Mouse (Mus musculus) myocyte (in vitro differentiated cells): Measurements from ENCODE around the gene Slc27a5. TPM values are rescaled to one million over a fixed set of nuclear protein-coding genes. Genes with fewer than 3 reads are reported as not detected.

Source experiments
- H3K27me3 ChIP-seq: one replicate; pipeline ENCODE4 v1.6.1; 2011; ENCODE audit not compliant: control insufficient read depth, insufficient read depth, insufficient read length
- H3K36me3 ChIP-seq: one replicate; pipeline ENCODE4 v1.6.1; 2011; ENCODE audit not compliant: control insufficient read depth, insufficient read depth
- H3K4me2 ChIP-seq: one replicate; pipeline ENCODE4 v1.6.1; 2011; ENCODE audit warnings: low read depth, control low read depth
- H3K4me3 ChIP-seq: one replicate; pipeline ENCODE4 v1.5.1; 2011; ENCODE audit warnings: mild to moderate bottlenecking, control low read depth, moderate library complexity
- H3K79me2 ChIP-seq: one replicate; pipeline ENCODE4 v1.6.1; 2011; ENCODE audit not compliant: control insufficient read depth, insufficient read depth
- H3ac ChIP-seq: one replicate; pipeline ENCODE4 v1.6.1; 2011; ENCODE audit not compliant: control insufficient read depth, insufficient read length
- CEBPB ChIP-seq: IDR thresholded peaks from 2 replicates; pipeline ENCODE4 v1.6.1; 2011; ENCODE audit warnings: mild to moderate bottlenecking, moderate library complexity; ENCODE audit not compliant: poor library complexity, insufficient read depth, severe bottlenecking
- E2F4 ChIP-seq: IDR thresholded peaks from one replicate; pipeline ENCODE4 v1.6.1; 2011; ENCODE audit warnings: mild to moderate bottlenecking, control low read depth, moderate library complexity; ENCODE audit not compliant: insufficient read depth
- MAX ChIP-seq: IDR thresholded peaks from one replicate; pipeline ENCODE4 v1.6.1; 2011; ENCODE audit warnings: low read depth, mild to moderate bottlenecking, control low read depth
- MYOD1 ChIP-seq, 3 experiments: IDR thresholded peaks; one replicate each; pipeline ENCODE4 v1.6.1; 2011; ENCODE audit warnings: control low read depth in 2 of 3, low read depth in 2 of 3, mild to moderate bottlenecking in 2 of 3, moderate library complexity in 1 of 3; ENCODE audit not compliant: insufficient read length in 2 of 3, control insufficient read depth in 1 of 3
- MYOG ChIP-seq, 3 experiments: IDR thresholded peaks; one replicate each; pipeline ENCODE4 v1.6.1; 2011; ENCODE audit warnings: control low read depth in 2 of 3, low read depth in 2 of 3, mild to moderate bottlenecking in 2 of 3; ENCODE audit not compliant: insufficient read length in 2 of 3, control insufficient read depth in 1 of 3, insufficient read depth in 1 of 3
- POLR2A ChIP-seq: IDR thresholded peaks from one replicate; pipeline ENCODE4 v1.6.1; 2011; ENCODE audit warnings: low read depth, mild to moderate bottlenecking, control low read depth, moderate library complexity; ENCODE audit not compliant: insufficient read length
- POLR2AphosphoS2 ChIP-seq: IDR thresholded peaks from one replicate; pipeline ENCODE4 v1.6.1; 2011; ENCODE audit warnings: low read depth, control low read depth; ENCODE audit not compliant: insufficient read length
- REST ChIP-seq: IDR thresholded peaks from one replicate; pipeline ENCODE4 v1.6.1; 2011; ENCODE audit warnings: mild to moderate bottlenecking, control low read depth, moderate library complexity; ENCODE audit not compliant: insufficient read depth, insufficient read length
- SRF ChIP-seq: IDR thresholded peaks from one replicate; pipeline ENCODE4 v1.6.1; 2011; ENCODE audit warnings: low read depth; ENCODE audit not compliant: control insufficient read depth, insufficient read length
- TCF12 ChIP-seq: IDR thresholded peaks from one replicate; pipeline ENCODE4 v1.6.1; 2011; ENCODE audit warnings: mild to moderate bottlenecking, control low read depth; ENCODE audit not compliant: poor library complexity, insufficient read depth, severe bottlenecking
- TCF3 ChIP-seq: IDR thresholded peaks from one replicate; pipeline ENCODE4 v1.6.1; 2011; ENCODE audit warnings: low read depth, control low read depth; ENCODE audit not compliant: insufficient read length
- USF1 ChIP-seq: IDR thresholded peaks from one replicate; pipeline ENCODE4 v1.6.1; 2011; ENCODE audit warnings: low read depth, mild to moderate bottlenecking, control low read depth, moderate library complexity
- polyA plus RNA-seq: library from polyadenylated mRNA; unstranded; fragments of >200 nt; fragmentation: generic; extraction: Trizol; gene quantifications from one replicate; pipeline ENCODE4 v1.2.1, GENCODE M21; 2012; ENCODE audit warnings: missing spikeins

Slc27a5 gene
- polyA plus RNA-seq, 1 experiment, result not detected

GRCm38 (mm10) chr7:13042511-13042910 lies 44.5 kb upstream of the Slc27a5 start:
- no peak overlapping the region for H3ac ChIP-seq
- H3K79me2 ChIP-seq, result peaks cover under 1% of the 10 kb centered on the region
- no peaks in the 10 kb centered on the region for H3K36me3 ChIP-seq
- no peaks in the 10 kb centered on the region for H3K27me3 ChIP-seq
- no peak overlapping the region for H3K4me2 ChIP-seq
- H3K4me3 ChIP-seq, result no peak overlapping the region
- TF ChIP-seq USF1 (no peak), MYOG (IDR thresholded peaks at IDR 0.05; ENCODE audit: control insufficient read depth in 1 of 3, insufficient read depth in 1 of 3, insufficient read length in 2 of 3, low read depth in 2 of 3) (no peak), SRF (no peak), E2F4 (no peak), MYOD1 (IDR thresholded peaks at IDR 0.05; ENCODE audit: control insufficient read depth in 1 of 3, insufficient read length in 2 of 3, low read depth in 2 of 3) (no peak), TCF12 (no peak), POLR2A (no peak), CEBPB (no peak), REST (no peak), MAX (no peak), TCF3 (no peak), POLR2AphosphoS2 (no peak)

DNA sequence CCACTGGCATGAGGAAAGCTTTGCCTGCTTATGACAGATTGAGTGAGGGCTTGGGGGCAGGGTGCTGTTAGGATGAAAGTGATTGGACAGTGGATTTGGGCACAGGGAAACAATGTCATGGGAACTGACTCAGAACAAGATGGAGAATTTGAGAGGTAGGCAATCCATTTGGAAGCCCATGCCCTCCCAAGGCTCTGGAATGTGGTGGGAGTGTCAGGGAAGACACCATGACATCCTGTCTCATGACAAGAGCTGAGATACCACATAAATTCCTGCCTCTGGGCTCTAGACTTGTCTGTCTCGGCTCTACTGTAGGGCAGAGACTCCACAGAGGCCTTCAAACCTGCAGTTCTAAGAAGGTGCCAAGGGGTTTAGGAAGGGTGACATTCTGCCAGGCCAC lies 43.3 kb upstream of the Slc27a5 start:
- H3K27me3 ChIP-seq, result no peaks in the 10 kb centered on the region
- no peak for TF ChIP-seq POLR2A
- H3K36me3 ChIP-seq, result peaks cover under 1% of the 10 kb centered on the region
- H3ac ChIP-seq, result no peak overlapping the region
- no peak overlapping the region for H3K4me3 ChIP-seq
- peaks cover 13% of the 10 kb centered on the region for H3K79me2 ChIP-seq
- no peak overlapping the region for H3K4me2 ChIP-seq

GRCm38 (mm10) chr7:13039181-13039580 lies 41.2 kb upstream of the Slc27a5 start:
- peak in 1 of 3 experiments; percentile 2 for TF ChIP-seq MYOG (IDR thresholded peaks at IDR 0.05; ENCODE audit: control insufficient read depth in 1 of 3, insufficient read depth in 1 of 3, insufficient read length in 2 of 3, low read depth in 2 of 3)
- no peak for TF ChIP-seq TCF3
- peak overlapping the region; percentile 90 for H3K4me3 ChIP-seq
- peaks cover 8% of the 10 kb centered on the region for H3K36me3 ChIP-seq
- peak overlapping the region; percentile 92 for H3K4me2 ChIP-seq
- H3ac ChIP-seq, result peak overlapping the region; percentile 93
- peaks cover 21% of the 10 kb centered on the region for H3K79me2 ChIP-seq
- no peaks in the 10 kb centered on the region for H3K27me3 ChIP-seq

- Histone ChIP-seq H3K4me2 (peak overlapping the region; percentile 92), H3K36me3 (peaks cover 8% of the 10 kb centered on the region), H3K27me3 (no peaks in the 10 kb centered on the region), H3K4me3 (peak overlapping the region; percentile 90), H3K79me2 (peaks cover 21% of the 10 kb centered on the region), H3ac (peak overlapping the region; percentile 93)
- TF ChIP-seq TCF12 (no peak), CEBPB (peak; percentile 88)
Measured at GRCm38 (mm10) chr7:13038621-13039169, 40.7 kb upstream of the Slc27a5 start.

DNA sequence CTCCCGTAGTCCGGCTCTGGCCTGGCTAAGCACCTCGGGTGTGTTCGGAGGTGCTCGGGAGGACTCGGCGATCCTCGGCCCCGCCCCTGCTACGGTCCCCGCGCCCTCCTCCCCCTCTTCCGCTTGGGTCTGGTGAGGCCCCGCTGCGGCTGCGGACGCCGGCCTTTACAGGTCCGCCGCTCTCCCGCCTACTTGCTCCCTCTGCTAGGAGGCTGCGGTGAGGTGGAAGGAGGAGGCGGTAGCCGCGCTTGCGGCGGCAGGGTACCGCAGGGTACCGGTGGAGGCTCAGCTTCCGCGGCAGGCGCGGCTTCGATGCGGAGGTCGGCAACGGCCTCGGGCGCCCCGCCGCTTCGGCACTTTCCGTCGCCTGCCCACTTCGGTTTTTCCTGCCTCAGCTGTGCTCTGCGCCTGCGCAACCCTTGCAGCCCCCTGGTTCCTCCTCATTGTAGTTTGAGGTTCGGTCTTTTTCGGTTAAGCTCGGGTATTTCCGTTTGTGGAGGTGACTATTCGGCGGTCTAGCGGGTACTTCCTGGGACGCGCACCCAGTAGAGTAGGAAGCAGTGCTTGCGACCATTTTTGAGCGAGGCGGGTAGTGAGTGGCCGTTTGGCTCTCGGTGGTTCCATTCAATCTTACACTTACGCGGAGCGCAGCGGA lies 40.0 kb upstream of the Slc27a5 start, which contains the start of gene Ube2m:
Ube2m (minus strand) TSS at position 375 of the 655 bp plus-strand sequence.
- TF ChIP-seq USF1 (no peak), MYOD1 (IDR thresholded peaks at IDR 0.05; ENCODE audit: control insufficient read depth in 1 of 3, insufficient read length in 2 of 3, low read depth in 2 of 3) (peak in 1 of 3 experiments; percentile 32), SRF (no peak), REST (no peak), MYOG (IDR thresholded peaks at IDR 0.05; ENCODE audit: control insufficient read depth in 1 of 3, insufficient read depth in 1 of 3, insufficient read length in 2 of 3, low read depth in 2 of 3) (peak in 1 of 3 experiments; percentile 23), MAX (no peak), POLR2A (peak; percentile 96), E2F4 (no peak), POLR2AphosphoS2 (peak; percentile 86), TCF12 (no peak)
- H3K79me2 ChIP-seq, result peaks cover 21% of the 10 kb centered on the region
- H3K4me2 ChIP-seq, result peak within 1 kb of the TSS; percentile 92
- H3K27me3 ChIP-seq, result no peaks in the 10 kb centered on the region
- peak within 1 kb of the TSS; percentile 93 for H3ac ChIP-seq
- peaks cover 8% of the 10 kb centered on the region for H3K36me3 ChIP-seq
- H3K4me3 ChIP-seq, result peak within 1 kb of the TSS; percentile 90
